Mouse (Mus musculus) right cerebral cortex, postnatal 36 days (tissue): ENCODE data around the gene Dpy30.
"Not testable (repeated sequence)": the region's sequence is repeated elsewhere in the genome, so short reads cannot be mapped to it uniquely, and the experiment has no call there.

Experiments used
- DNase-seq, 2 experiments: peaks; one replicate each; pipeline ENCODE4 v3.0.0; 2022; ENCODE audit warnings: low spot score in 2 of 2, mixed read lengths in 1 of 2

The Dpy30 gene

DNA sequence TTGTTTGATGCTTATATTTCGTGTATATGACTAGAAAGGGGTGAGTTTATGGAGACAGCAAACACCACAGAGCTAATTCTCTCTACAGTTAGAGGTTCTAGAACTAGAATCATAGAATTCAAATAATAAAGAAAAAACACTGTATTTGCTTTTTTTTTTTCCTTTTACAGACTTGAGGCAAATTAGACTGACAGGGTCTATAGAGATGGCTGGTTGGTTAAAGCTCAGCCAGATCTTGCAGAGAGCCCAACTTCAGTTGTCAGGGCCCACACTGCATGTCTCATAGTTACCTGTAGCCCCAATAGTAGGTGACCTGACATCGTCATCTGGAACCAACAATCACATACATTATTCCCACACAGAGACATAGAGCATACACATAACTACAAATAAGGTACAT lies at the start of gene Dpy30:
Dpy30 (minus strand) TSS at position 101 of the 400 bp plus-strand sequence.
- DNase-seq = no peak

DNA sequence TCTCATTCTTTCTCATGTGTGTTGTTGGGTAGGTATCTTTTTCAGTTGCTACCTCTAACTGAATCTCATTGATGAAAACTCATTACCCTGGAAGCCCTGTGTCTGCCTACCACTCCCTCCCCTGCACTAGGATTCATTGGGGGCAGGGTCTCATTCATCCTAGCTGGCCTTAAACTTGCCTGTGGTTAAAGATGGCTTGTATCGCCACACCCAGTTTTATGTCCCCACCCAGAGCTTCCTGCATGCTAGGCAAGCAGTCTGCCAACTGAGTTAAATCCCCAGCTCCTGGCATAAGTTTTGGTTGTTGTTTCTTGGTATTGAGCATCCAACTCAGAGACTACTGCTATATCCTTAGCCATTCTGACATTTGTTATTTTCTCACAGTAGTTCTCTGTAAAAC lies 39.8 kb upstream of the Dpy30 start:
- DNase-seq = no peak

DNA sequence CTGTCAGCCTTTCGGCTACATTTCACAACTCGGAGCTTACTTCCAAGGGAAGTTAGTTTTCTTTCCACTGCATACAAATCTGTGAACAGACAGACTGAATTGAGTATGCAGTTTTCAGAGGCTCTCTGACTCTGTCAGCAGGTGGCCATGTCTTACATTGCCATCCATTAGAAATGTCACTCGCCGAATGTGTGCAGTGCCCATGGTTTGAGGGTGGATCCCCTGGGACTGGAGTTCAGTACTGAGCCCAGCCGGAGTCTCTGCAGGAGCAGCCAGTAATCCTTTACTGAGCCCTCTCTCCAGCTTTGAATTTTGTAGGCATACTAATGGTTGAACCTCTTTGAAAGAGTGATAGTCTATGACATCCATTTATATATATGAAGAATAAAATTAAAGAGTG lies 17.4 kb upstream of the Dpy30 start:
- no peak for DNase-seq

DNA sequence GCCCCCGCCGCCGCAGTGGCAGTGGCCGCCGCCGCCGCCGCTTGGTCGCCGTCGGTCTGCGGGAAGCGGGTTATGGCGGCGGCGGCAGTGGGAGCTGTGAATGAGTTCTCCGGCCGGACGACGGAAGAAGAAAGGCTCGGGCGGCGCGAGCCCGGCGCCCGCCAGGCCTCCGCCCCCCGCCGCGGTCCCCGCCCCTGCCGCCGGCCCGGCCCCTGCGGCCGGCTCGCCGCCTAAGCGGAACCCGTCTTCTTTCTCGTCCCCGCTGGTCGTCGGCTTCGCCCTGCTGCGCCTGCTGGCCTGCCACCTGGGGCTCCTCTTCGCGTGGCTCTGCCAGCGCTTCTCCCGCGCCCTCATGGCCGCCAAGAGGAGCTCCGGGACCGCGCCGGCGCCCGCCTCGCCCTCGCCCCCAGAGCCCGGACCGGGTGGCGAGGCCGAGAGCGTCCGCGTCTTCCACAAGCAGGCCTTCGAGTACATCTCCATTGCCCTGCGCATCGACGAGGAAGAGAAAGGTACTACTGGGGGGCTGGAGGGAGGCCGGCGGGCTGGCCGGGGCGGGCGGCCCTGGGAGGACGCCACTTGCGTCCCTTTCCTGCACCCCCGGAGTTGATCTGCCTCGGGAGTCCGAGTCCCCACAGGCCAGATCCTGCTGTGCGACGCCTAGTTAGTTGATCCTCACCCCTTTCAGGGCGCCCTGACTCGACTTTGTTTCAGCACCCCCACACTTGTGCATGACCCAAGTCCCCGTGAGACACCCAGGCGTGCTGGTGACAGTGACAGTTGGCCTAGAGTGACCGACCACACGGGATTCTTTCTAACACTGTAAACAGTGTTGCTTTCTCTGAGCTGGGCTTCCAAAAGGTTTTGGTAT lies 15.4 kb upstream of the Dpy30 start, which contains the start of gene Spast:
Spast (plus strand) TSS at position 51 of the 868 bp plus-strand sequence.
- DNase-seq = peak; percentile 30 to 33

DNA sequence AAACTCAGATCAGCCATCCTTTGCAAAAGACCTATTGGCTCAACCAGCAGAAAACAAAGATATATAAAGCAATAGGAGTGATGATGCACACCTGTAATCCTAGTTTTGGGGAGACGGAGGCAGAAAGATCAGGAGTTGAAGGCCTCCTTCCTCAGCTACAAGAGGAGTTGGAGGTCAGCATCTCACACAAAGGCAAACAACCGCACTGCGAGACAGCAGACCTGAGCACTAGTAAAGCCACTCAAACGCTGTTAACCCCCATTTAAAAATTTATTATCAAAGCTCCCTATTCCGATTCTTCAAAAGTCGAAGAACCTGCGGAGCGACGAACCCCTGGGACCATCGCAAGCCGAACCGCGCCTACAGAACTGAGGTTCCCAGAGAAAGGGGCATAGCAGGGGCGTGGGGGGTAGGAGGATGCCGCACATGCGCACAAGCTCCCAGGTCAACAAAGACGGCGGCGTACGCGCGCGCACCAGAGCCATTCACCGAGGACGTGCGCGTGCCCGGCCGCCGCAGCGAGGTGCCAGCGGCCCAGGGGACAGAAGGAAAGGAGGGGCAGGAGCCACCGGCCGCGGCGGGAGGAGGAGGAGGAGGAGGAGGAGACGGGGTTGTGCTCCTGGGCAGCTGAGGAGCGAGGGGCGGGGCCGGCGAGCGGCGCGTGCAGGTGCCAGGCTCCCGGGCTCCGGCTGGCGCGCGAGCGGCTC lies 14.6 kb upstream of the Dpy30 start:
- DNase-seq = peak; percentile 91

DNA sequence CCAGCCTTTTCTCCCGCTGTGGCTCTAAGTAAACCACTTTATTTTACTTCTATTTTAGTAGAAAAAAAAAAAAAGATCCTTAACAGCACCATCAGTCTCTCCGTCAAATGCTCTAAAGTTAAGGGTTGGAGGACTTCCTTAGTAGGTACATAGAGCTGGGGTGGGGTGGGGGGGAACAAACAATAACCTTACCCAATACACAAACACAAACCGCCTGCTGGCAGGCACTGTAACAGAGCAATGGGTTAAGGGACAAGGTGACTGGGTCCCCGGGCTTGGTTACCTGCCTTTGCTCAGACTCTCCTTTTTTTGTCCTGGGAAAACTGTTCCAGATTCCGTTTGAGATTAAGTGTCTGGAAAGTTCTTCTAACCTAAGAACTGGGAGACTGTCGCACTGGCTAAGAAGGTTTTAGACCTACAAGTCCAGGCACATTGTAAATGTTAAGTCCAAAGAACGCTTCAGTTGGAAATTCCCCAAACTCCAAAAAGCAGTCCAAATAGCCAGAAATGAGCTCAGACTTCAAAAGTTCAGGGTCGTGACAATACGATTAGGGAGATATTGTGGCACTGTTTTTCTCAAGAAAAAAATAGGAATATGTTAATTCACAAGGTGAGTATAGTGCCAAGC lies 7.4 kb upstream of the Dpy30 start:
- DNase-seq = no peak

DNA sequence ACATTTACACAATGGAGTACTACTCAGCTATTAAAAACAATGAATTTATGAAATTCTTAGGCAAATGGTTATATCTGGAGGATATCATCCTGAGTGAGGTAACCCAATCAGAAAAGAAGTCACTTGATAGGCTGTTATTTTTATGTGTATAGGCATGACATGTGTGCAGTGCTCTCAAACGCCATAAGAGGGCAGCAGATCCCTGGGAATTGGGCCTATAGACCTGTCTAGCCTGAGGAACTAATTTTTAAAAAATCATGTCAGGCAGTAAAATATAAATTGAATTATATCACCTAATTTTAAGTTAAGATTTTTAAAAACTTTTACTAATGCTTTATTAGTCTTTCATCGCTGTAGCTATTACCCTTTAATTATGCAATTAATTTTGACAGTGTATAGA lies 4.4 kb upstream of the Dpy30 start:
- DNase-seq = not testable (repeated sequence)

DNA sequence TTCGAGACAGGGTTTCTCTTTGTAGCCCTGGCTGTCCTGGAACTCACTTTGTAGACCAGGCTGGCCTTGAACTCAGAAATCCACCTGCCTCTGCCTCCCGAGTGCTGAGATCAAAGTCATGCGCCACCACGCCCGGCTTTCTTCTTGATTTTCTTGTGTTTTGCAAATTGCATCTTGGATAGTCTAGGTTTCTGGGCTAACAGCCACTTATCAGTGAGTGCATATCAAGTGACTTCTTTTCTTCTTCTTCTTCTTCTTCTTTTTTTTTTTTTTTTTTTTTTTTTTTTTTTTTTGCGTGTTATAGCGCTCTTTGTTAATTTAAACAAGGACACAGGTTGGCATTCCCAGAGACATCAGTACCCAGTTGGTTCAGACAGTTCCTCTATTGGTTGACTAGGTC lies 3.5 kb upstream of the Dpy30 start:
- DNase-seq = not testable (repeated sequence)

DNA sequence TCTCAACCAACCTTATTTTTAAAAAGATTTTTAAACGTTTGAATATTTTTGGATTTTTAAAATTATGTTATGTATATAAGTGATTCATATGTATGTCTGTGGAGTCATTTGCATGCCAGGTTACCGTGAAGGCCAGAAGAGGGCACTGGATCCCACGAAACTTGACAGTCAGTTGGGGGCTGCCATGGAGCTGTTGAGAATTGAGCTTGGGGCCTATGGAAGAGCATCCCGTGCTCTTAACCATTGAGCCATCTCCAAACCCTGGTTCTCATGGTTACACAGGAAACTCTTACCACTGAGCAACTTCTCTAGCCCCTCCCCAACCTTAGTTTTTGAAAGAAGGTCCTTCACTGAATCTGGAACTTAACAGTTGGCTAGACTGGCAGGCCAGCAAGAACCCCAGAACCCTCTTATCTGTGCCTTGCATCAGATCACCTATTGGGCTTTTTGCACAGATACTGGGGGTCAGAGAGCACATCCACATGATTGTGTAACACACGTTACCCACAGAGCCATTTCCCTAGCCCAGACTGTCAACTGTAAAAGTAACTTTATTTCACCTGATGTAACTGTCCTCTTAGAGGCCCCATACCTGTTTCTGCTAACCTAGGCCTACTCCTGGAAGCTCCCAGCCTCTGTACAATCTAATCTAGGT lies 1.2 kb downstream of the Dpy30 start:
- no peak for DNase-seq

DNA sequence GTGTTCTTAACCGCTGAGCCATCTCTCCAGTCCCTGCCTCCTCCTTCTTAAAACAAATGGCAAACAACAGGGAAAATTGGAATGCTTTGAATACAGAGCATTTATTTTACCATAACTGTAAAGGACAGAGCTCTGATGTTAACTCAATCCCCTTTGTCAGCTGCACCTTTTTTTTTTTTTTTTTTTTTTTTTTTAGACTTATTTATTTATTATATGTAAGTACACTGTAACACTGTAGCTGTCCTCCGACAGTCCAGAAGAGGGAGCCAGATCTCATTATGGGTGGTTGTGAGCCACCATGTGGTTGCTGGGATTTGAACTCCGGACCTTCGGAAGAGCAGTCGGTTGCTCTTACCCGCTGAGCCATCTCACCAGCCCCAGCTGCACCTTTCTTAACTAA lies 5.0 kb downstream of the Dpy30 start:
- DNase-seq = no peak

DNA sequence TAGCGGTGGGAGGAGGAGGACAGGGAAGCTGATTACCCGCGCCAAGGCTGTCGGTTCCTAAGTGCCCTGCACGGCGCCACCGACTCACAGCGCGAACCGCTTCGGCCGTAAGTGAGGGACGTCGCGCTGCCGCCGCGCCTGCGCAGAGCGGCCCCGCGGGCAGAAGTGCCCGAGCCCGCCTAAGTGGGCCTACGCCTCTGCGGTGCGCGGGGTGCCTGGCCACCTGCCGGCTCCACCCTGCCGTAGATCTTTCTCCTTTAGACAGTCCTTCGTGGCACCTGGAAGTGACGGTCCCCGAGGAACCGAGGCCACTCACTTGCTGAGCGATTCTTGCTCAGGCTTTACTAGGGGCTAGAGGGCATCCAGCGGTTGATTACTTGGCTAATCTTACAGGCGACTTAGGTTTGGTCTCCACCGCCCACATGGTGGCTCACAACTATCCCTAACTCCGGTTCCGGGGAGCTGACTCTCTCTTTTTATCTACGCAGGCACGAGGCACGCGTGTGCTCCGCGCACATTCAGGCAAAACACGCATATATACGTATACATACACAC lies 7.4 kb downstream of the Dpy30 start:
- peak; percentile 81 to 82 for DNase-seq

DNA sequence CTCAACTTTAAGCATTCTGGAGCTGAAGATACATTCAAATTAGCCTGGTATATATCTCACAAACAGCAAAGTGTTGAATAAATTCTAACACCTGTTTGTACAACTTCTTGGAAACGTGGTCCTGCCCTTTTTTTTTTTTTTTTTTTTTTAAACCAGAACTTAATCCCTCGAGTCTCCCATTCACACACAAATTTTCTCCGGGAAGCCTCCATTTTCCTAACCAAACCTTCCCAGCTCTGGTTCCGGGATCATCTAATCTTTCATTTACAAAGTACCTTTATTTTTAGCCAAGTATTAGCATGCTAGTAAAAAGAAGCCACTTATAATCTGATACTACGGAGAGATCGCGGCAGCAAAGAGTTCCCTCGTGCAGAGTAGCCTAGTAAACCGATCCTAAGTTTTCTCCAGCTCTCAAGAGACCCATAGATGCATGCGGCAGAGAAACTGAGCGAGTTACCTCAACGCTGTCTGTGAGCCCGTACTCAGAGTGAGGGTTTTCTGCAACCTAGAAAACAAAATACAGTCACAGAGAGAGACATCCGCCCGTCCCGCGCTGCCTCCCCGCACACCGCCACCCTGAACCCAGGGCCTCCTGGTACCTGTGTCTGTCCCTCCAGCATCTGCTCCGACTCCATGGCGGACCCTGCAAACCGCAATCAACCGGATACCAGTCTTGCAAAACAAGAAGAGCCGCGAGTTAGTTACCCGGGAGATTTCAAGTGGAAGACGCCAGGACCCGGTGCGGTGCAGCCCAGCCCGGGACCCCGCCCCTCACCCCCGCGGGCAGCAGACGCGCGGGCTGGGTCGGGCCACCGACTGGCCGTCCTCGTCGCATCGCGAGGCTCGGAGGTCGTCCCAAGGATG lies 8.1 kb downstream of the Dpy30 start:
- no peak for DNase-seq

DNA sequence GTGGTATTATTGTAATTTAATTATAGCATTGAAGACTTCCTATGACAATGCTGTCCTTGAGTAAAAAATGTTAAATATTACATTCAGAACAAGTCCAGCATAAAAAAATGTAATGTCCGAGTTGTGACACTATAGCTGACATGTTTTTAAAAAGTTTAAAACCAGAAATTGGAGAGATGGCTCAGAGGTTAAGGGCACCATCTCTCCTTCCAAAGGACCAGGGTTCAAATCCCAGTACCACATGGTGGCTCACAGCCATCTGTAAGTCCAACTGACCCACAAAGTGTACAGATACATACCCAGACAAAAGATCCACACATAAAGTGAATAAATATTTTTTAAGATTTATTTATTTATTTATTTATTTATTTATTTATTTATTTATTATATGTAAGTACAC lies 17.7 kb downstream of the Dpy30 start:
- DNase-seq = no peak

DNA sequence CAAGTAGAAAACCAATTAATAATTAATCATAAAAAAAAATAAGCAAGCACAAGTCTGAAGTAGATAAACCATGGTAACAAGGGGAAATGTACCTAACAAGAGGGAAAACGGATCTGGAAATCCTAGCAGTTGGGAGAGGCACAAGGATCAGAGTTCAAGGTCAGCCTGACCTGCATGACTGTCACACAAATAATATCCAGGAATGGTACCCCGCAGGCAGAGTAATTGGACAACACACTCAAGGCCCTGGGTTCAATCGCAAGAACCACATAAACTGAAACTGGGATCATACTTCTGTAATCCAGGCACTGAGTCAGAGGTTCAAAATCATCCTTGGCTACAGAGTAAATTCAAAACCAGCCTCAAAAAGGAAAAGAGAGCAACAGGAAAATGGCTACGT lies 18.1 kb downstream of the Dpy30 start:
- DNase-seq = no peak

DNA sequence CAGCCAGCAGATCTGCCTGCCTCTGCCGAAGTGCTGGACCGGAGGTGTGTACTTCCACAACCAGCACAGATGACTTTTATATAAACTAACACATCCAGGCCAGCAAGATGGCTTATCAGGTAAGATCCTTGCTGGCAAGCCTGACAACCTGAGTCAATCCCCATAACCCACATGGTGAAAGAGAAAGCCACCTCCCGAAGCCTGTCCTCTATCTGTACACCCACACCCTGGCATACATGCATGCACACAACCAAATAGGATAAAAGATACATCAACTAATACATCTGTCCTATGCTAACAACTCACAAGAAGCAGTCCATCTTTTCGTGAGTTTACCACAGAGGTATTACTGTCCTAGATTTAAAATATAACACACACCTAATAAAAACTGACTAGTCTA lies 19.7 kb downstream of the Dpy30 start:
- DNase-seq = no peak

DNA sequence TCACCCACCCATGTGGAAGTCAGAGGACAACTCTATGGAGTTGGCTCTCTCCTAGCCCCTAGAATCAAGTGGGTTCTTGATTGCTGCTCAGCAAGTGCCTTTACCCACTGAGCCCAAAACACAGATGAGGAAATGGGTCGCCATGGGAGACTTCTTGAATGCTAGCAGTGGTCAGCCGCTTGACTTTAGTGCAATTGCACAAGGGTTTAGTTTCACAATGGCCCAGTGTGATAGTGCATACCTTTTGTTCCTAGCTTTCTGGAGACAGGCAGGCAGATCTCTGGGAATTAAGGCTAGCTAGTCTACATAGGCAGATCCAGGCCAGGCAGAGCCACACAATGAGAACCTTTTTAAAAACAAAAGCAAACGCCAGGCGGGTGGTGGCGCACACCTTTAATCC lies 23.7 kb downstream of the Dpy30 start:
- DNase-seq = no peak

DNA sequence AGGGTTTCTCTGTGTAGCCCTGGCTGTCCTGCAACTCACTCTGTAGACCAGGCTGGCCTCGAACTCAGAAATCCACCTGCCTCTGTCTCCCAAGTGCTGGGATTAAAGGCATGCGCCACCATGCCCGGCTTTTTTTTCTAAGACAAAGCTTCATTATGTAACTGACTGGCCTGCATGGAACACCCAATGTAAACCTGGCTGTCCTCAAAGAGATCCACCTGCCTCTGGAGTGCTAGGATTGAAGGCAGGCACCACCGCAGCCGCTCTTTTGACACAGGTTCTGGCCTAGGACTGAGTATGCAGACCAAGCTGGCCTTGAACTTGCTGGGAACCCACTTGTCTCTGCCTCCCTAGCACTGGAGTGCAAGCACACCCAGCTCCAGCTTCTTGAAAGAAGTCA lies 26.8 kb downstream of the Dpy30 start:
- not testable (repeated sequence) for DNase-seq

DNA sequence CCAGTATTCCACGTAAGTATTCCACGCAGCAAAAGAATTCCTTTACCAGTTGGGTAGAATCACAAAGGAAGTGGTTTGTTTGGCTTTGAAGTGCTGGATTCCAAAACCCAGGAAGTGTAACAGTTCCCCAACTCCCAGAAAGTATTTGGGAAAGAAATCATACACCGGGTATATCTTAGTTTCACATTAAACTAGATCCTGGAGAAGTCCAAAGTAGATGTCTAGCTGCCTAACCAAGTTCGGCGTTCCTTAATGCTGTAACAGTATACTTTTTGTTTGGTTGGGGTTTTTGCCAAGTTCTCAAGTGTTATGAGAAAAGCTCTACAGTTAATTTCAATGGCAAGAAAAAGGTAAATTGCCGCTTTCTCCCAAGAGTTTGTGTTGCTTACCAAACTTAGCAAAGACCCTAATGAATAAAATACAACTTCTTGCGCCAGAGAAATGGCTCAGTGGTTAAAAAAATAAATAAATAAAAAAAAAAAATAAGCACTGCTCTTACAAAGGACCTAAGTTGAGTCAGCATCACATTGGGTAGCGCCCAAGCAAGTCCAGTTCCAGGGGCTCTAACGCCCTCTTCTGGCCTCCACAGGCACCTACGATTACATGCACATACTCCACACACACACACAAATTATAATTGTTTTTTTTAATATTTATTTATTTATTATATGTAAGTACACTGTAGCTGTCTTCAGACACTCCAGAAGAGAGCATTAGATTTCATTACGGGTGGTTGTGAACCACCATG lies 27.5 kb downstream of the Dpy30 start:
- DNase-seq = no peak

DNA sequence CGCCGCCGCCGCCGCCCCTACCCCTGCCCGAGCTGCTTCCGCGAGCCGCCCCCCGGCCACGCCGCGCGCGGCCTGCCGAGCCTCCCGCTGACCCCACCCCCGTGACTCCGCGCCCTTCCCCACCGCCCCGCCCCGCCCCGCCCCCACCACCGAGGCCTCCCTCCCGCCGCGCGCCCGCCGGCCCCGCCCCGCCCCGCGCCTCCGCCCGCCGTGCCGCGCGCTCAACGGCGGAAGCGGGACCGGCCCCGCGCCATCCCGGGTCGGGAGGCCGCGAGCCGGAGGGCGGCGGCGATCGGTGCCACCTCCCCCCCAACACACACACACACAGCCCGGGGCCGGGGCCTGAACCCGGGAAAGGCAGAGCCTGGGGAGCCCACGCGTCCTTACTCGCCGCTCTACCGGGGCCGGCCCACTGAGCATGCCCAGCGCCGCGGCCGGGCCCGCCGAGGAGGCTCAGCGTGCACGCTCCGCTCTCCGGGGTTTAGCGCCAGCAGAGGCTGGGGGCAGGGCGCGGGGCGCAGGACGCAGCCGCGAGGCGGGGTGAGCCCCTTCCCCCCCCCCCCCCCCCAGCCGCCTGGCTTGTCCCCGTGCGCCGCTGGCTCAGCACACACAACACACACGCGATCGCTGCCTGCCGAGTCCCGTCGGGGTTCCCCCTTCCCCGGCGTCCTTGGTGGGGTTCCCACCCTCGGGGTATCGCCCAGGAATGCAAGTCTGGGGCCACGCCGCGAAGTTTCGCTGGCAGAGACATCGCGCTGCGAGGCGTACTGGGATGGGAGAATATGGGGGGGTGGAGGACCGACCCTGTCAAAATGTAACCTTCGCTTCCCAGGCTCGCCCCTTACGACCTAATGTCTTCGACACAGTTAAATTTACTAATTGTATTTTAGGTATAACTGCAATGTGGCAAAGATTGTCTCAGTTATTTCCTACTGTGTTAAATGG lies 28.4 kb downstream of the Dpy30 start, which contains the start of gene Memo1:
Memo1 (minus strand) TSS at position 496 of the 945 bp plus-strand sequence.
- DNase-seq = peak; percentile 71 to 73
